Mouse (Mus musculus) fat pad, adult 2 months (tissue): ENCODE measurements at regions not wholly inside any gene's neighbourhood (a gene's known extent, or its start where the extent isn't known, plus 50 kb on each side); places are given as distances from the start of the nearest gene placed in this dataset.

Experiments
- DNase-seq: peaks from one replicate; pipeline ENCODE4 v3.0.0-alpha.2; 2011; ENCODE audit warnings: low read depth, low spot score; ENCODE audit errors: extremely low read depth

DNA sequence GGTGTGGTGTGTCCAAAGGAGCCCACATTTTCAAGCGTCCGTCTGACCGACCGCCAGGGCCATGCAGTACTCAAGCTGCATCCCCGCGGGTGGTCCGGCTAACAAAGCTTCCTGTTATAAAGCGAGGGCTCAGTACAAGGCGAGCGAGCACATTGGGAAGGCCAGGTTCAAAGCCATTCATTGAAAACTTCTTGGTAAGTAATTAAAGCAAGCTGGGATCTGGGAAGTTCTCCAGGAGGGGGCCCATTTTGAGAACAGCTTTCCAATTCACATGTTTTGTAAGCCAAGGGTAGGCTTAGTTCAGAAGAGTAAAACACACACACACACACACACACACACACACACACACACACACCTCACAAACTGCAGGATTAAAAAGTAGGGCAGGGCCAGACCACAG is 57.3 kb upstream of the Prep start:
- DNase-seq, result no peak

DNA sequence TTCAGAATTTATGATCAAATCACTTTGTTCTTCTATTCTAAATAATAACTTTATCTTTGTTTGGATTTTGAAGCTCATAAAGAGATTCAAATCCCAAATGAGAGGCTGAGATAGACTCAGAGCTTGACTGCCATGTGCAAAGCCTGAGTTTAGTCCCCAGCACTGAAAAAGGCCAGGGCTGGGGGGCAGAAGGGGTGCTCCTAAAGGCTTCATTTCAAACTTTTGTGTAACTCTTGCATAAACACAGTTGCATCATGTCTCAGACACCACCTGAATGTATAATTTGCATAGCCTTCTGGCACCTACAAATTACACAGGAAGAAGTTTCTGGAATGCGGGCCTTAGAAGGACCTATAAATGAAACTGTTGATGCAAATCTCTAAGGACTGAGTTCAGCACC is 57.8 kb upstream of the Prep start:
- no peak for DNase-seq

DNA sequence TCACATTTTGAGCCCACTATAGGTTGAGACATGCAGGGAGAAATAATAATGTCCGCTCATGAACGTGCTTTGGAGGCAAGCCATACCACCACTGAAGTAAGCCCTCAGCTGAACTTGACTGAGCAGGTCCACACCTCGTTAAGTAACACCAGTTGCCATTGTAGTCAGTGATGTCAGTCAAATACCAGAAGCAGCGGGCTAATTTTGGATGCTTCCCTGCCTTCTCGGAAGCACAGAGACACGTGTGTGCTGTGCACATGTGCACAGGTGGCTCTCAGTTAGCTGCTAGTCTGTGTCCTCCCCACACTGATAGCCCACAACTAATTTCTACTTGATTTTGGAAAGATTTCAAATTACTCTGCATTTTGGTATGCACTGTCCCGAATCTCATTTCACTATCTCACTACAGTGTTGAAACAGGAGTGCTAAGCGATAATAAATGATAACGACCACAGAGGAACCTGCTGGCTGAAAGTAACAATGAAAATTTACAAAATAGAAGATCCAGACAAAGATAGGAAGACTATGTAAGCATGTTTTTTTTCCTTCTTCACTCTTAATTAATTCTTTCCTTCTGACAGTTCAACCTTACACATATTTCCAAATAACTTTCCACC is 62.9 kb upstream of the Prep start:
- DNase-seq, result no peak

DNA sequence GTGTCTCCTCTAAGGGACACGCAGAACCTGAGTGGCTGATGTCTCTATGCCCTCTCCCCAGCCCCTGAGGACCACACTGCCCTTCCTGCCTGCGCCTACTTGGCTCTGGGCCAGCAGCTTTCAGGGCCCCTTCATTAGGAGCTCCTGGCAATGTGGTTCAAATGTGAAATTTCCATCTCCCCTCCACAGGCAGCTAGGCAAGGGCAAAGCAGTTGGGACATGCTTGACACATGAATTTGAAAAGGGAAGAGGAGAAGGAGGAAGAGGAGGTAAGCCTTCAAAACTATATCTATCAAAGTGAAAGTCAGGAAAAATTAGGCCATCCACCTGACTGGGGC is 63.7 kb upstream of the Prep start:
- DNase-seq, result no peak

GRCm38 (mm10) chr10:45002637-45003343 is 64.2 kb upstream of the Prep start:
- no peak for DNase-seq

DNA sequence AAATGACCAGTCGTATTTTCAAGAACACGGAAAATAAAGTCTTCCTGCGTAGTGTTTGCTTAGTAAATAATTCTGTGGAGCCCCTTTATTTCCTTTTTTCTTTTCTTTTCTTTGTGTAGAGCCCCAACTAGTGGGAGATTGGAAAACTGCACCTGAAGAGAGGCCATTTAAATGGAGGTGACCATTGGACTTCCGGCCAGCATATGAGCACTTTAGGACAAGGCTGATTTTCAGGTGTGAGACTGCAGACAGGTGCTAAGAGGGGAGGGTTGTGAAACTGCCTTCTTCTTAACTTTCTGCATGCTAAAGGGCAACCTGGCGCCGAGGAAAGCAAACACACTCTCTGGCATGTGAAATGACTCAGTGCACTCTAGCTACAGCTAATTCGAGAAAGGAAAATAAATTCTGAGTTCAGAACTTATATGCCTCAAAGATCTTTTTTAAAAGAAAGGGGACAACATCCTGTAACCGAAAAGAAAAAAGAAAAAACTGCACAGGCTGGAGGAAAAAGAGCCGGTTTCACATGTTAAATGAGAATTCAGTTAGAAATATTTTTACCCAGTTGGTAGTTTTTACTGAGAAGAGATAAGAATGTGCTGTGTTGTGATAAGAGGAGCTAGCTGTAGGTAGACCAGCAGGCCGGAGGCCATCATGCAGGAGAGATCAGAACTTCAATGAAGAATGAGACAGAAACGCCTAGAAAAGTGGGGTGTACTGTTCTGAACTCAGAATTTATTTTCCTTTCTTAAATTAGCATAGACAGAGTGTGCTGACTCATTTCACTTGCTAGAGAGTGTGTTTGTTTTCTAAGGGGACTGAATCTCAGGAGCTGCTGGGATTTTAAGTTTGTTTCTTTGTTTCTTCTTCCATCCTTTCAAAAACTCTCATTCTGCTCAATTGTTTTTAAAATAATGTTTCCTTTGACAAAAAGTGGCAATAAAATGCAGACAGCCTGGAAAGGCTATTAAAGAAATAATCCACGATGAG is 65.8 kb upstream of the Prep start:
- no peak for DNase-seq

DNA sequence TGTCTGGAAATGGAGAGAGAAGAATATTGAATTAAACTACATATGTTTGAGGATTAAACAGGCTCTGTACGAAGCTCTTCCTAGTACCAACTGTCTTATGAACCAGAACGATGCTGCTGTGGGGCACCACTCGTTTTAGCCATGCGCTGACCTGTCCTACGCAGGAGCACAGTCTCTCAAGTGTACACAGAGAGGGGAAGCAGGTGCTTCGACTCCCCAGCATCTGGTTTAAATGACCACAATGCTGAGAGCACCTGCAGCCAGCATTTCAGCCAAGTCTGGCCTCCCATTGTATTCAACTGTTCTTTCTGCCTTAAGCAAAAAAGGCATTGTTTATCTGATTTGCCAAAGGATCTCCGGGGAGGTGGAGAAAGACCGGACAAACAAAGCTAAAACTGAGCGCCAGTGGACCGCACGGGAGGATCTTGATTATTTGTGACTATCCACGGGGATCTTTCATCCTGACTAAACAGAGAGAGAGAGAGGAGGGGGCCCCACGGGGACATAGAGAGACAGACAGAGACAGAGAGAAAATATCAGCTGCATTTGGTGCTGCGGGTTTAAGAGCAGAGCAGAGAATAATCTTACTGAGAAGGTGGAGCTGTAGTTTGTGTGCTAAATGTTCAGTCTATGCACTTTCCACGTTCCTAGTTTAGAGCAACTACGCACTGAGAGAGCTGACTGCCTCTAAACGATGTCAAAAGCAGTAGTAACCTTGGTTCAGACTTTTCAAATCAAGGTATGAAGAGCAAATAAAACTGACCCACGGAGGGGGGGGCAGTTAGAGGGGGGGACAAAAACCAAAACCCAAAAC is 66.8 kb upstream of the Prep start:
- DNase-seq, result no peak

DNA sequence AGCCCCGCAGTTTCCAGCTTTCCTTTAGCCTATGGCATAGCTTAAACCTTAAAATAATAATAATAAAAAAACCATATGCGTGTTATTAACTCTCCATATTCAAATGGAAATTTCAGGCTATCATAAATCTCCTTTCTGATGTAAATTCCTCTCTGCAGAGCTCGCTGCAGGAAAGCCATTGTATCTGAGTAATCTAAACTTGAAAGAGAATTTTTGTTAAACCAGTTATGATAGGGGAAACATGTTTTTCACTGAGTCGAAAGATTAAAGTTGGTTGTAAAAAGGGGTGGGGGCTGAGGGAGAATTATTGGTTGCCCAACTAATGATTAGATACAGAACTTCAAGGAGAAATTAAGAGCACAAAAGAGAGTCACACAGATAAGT is 69.1 kb upstream of the Prep start:
- DNase-seq, result no peak

- DNase-seq, result no peak
Measured at GRCm38 (mm10) chr10:44997184-44997905, 69.7 kb upstream of the Prep start.

- DNase-seq, result no peak
Measured at GRCm38 (mm10) chr10:44995756-44996155, 71.2 kb upstream of the Prep start.

DNA sequence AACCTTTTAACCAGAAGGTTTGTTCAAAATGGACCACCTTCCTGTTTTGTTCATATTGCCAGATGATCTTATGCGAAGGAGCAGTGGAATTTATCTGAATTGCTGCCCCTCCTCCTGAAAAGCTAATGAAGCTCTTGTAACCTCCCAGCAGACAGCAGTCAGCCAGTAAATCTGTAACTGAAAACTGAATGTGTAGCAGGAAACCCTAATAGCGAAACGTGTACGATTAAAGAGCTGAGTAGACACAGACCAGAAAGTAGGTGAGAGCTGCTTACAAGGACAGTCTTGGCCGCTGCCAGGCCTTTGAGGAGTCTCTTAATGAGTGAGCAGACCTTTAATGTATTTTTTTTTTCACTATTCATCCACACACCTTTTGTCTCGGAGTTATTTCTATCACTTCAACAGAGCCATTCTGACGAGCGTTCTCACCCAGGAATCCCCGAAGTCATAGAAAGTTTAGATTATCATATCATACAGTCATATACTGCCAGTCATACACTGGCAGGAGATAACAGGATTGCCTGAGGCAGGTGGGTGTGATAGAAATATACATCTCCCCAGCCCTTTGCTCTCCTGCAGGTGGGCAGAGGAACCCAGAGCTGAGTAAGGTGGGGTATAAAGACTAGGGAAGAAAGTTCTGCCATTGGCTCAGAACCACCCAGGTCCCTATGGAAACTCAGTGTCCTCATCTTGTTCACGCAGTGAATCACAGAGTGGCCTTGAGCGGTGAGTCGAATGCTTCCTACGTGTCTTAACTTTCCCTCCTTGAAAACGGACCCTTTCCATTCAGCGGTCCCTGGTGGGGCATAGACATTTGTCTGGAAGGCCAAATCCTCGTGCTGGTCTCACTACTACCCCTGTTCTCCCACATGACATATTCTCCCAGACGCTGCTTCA is 72.4 kb upstream of the Prep start:
- DNase-seq, result no peak

DNA sequence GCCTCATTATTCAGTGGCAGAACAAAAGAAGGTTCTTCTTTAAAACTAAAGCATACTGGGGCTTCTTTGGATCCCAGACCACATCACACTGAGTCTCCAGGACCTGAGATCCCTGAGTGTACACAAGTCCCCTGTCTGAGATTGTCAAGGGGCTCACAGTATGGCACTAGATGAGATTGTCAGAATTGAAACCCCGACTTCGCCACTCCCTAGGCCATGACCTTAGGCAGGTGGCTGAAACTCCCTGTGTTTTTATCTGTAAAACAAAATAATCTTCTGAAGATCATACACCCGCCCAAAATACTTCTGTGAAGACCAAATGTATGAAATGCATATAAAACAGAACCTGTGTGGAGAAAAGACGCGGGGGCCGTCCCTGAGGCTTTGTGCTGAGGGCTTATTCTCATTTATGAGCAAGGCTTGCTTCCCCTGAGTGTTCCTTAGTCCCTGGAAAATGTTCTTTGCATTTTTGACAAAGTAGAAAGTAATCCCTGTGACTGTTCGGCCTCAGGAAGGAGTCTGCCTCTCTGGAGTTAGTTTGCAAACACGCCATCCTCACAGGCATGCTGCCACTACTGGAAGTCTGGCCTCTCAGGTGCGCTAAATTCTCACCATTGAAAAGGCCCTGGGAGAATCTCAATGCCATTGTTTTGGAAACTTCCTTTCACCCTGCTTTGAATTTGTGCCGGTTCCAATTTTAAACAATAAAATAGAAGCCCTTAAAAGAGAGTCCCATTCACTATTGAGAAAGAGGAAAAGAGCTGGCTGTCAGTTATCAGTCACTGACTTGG is 73.3 kb upstream of the Prep start:
- DNase-seq, result no peak

DNA sequence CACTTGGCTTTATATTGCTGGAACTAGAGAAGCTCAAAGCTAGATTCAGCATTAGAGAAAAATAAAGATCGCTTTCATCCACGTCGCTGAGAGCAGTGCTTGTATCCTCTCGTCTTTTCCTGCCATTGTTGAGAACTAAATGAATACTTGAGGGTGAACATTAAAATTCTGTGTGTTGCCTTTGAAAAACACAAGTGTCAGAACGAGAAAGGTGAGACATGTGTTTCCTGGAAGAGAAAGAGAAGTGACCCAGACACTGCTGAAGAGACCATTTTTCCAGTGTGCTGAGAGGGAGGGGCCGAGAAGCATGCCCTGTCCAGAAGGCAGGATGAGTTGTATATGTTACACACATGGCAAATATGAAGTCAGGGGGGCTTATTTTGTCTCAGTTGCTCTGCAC is 77.5 kb upstream of the Prep start:
- no peak for DNase-seq

- no peak for DNase-seq
Measured at GRCm38 (mm10) chr10:44988756-44989155, 78.2 kb upstream of the Prep start.

GRCm38 (mm10) chr10:44987615-44988014 is 79.4 kb upstream of the Prep start:
- DNase-seq, result no peak

- DNase-seq, result no peak
Measured at GRCm38 (mm10) chr10:44981913-44982312, 85.1 kb upstream of the Prep start.

GRCm38 (mm10) chr10:44976815-44977214 is 90.2 kb upstream of the Prep start:
- no peak for DNase-seq

- DNase-seq, result no peak
Measured at GRCm38 (mm10) chr10:44971911-44972310, 95.1 kb upstream of the Prep start.

DNA sequence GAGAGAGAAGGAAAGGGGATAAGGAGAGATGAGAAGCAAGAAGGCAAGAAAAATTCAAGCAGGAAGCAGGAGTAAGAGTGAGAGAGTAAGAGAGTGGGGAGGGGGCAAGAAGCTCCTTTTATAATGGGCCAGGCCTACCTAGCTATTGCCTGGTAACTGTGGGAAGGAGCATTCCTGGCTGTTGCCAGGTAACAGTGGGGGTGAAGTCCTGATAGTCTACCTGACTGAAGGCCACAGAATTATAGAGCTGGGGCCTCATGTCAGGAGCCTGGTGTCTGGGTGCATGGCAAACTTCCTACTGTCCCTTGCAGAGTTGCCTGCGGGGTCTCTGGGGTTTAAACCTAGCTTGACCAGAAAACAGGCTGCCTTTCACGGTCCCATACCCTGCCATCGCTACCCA is 107.0 kb upstream of the Prep start:
- no peak for DNase-seq
